Mouse (Mus musculus): ENCODE results near the gene Snta1.

Gene Snta1

GRCm38 (mm10) chr2:154422181-154422580 lies 14.3 kb upstream of the Snta1 start:
- DNase-seq (ENCODE audit: low spot score in 2 of 2) = no peak

GRCm38 (mm10) chr2:154420942-154421731 lies 13.2 kb upstream of the Snta1 start:
- DNase-seq (ENCODE audit: low spot score in 2 of 2) = no peak

- DNase-seq (ENCODE audit: low spot score in 2 of 2) = no peak
Observed at GRCm38 (mm10) chr2:154419631-154420515, 12.0 kb upstream of the Snta1 start.

GRCm38 (mm10) chr2:154418001-154418400 lies 10.1 kb upstream of the Snta1 start:
- no peak for DNase-seq (ENCODE audit: low spot score in 2 of 2)

GRCm38 (mm10) chr2:154417107-154417506 lies 9.2 kb upstream of the Snta1 start:
- DNase-seq (ENCODE audit: low spot score in 2 of 2) = peak in 1 of 2 experiments; percentile 68

GRCm38 (mm10) chr2:154412018-154412666 lies 4.2 kb upstream of the Snta1 start:
- no peak for DNase-seq (ENCODE audit: low spot score in 2 of 2)

GRCm38 (mm10) chr2:154410355-154410754 lies 2.5 kb upstream of the Snta1 start:
- DNase-seq (ENCODE audit: low spot score in 2 of 2) = peak; percentile 35 to 39

- no peak for DNase-seq (ENCODE audit: low spot score in 2 of 2)
Observed at GRCm38 (mm10) chr2:154407063-154407642, 746 bp downstream of the Snta1 start.

GRCm38 (mm10) chr2:154405447-154405994 lies 2.4 kb downstream of the Snta1 start:
- no peak for DNase-seq (ENCODE audit: low spot score in 2 of 2)

GRCm38 (mm10) chr2:154402811-154403210 lies 5.1 kb downstream of the Snta1 start:
- no peak for DNase-seq (ENCODE audit: low spot score in 2 of 2)

GRCm38 (mm10) chr2:154401976-154402375 lies 5.9 kb downstream of the Snta1 start:
- DNase-seq (ENCODE audit: low spot score in 2 of 2) = no peak

- DNase-seq (ENCODE audit: low spot score in 2 of 2) = no peak
Observed at GRCm38 (mm10) chr2:154399325-154399724, 8.6 kb downstream of the Snta1 start.

- no peak for DNase-seq (ENCODE audit: low spot score in 2 of 2)
Observed at GRCm38 (mm10) chr2:154398267-154398666, 9.6 kb downstream of the Snta1 start.

- DNase-seq (ENCODE audit: low spot score in 2 of 2) = no peak
Observed at GRCm38 (mm10) chr2:154396529-154396928, 11.4 kb downstream of the Snta1 start.

GRCm38 (mm10) chr2:154394602-154395001 lies 13.3 kb downstream of the Snta1 start:
- DNase-seq (ENCODE audit: low spot score in 2 of 2) = no peak

GRCm38 (mm10) chr2:154390180-154390964 lies 17.5 kb downstream of the Snta1 start:
- DNase-seq (ENCODE audit: low spot score in 2 of 2) = no peak

GRCm38 (mm10) chr2:154379103-154379502 lies 28.8 kb downstream of the Snta1 start:
- DNase-seq (ENCODE audit: low spot score in 2 of 2) = peak; percentile 67 to 83

- DNase-seq (ENCODE audit: low spot score in 2 of 2) = no peak
Observed at GRCm38 (mm10) chr2:154374807-154375601, 32.9 kb downstream of the Snta1 start.

GRCm38 (mm10) chr2:154373961-154374632 lies 33.8 kb downstream of the Snta1 start:
- DNase-seq (ENCODE audit: low spot score in 2 of 2) = peak in 1 of 2 experiments; percentile 62
